Mouse (Mus musculus): ENCODE data around the gene Pcsk7. TPM values are rescaled to one million over a fixed set of nuclear protein-coding genes. Genes with fewer than 3 reads are reported as not detected.
A peak's percentile ranks its signal among the peaks of the same experiment; 100 is the strongest.

Pcsk7 gene
- polyA plus RNA-seq, 1 experiment, result not detected

DNA sequence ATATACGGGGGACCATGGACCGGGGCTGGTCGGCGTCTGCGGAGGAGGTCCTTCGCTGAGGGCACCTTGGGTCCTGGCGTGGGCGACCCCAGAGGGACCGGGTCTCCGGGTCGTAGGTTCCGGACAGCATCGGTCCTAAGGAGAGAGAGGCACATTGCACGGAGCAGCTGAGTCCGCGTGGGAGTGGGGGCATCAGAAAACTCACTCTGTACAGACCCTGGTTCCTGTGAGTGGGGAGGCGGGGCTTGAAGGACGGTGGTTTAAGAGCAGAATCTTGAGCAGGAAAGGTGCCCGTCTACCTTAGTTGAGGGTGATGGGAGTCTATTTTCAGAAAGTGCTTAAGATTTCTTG is 756 bp downstream of the Pcsk7 start:
- H3K4me3 ChIP-seq (ENCODE audit: insufficient read depth, low read depth, low read length), result peak overlapping the region; percentile 90
- under 1% methylated on average over 19 of the region's 19 CpGs for WGBS
- TF ChIP-seq CTCF (IDR thresholded peaks at IDR 0.05; ENCODE audit: insufficient read depth, low read depth, low read length) (no peak), POLR2A (IDR thresholded peaks at IDR 0.05; ENCODE audit: insufficient read depth, low read depth, low read length) (no peak)
- H3K27ac ChIP-seq (ENCODE audit: insufficient read depth, low read depth, low read length), result peak overlapping the region; percentile 66; the same call in 1 of the 2 replicates
- peaks cover 9% of the 10 kb centered on the region for H3K4me1 ChIP-seq (ENCODE audit: control insufficient read depth, insufficient read depth, low read length)

DNA sequence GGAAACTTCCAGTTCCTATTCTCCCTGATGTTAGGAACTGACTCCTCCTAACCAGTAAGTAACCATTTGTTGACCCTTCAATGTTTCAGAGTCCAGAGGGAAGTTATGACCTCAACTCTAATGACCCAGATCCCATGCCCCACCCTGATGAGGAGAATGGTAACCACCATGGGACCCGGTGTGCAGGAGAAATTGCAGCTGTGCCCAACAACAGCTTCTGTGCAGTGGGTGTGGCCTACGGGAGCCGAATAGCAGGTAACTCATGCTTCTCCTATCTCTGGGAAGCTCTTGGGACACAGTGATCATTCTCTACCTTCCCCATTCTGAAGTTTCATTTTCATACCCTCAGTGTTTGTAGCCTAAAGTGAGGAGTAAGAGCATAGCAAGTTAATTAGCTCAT is 4.7 kb downstream of the Pcsk7 start:
- TF ChIP-seq CTCF (IDR thresholded peaks at IDR 0.05; ENCODE audit: insufficient read depth, low read depth, low read length), result no peak
- TF ChIP-seq POLR2A (IDR thresholded peaks at IDR 0.05; ENCODE audit: insufficient read depth, low read depth, low read length), result no peak
- no peak overlapping the region for H3K27ac ChIP-seq (ENCODE audit: insufficient read depth, low read depth, low read length)
- H3K4me3 ChIP-seq (ENCODE audit: insufficient read depth, low read depth, low read length), result no peak overlapping the region
- 86% methylated on average over 3 of the region's 3 CpGs for WGBS
- H3K4me1 ChIP-seq (ENCODE audit: control insufficient read depth, insufficient read depth, low read length), result peaks cover 9% of the 10 kb centered on the region

DNA sequence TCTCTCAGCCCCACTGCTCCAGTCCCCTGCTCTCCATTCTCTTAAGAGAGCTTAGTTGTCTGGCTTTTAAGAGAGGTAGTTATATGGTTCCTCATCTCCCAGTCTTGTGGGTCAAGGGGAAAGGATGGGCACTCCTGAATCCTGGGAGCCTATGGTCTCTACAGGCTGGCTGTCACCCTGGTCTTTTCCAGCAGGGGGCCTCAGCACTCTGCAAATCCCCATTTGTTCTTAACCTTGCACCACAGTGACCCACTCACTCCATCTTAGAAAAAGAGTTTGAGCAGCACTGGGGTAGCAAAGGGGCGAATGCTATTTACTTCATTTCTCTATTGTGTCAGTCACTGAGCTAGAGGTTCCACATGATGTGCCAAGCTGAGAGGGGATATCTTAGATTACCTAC is 5.4 kb downstream of the Pcsk7 start:
- Histone ChIP-seq H3K4me1 (ENCODE audit: control insufficient read depth, insufficient read depth, low read length) (peaks cover 9% of the 10 kb centered on the region), H3K27ac (ENCODE audit: insufficient read depth, low read depth, low read length) (no peak overlapping the region), H3K4me3 (ENCODE audit: insufficient read depth, low read depth, low read length) (no peak overlapping the region)
- WGBS, result 42% methylated on average over 1 of the region's 1 CpGs
- TF ChIP-seq CTCF (IDR thresholded peaks at IDR 0.05; ENCODE audit: insufficient read depth, low read depth, low read length) (no peak), POLR2A (IDR thresholded peaks at IDR 0.05; ENCODE audit: insufficient read depth, low read depth, low read length) (no peak)

- no peak for TF ChIP-seq POLR2A (IDR thresholded peaks at IDR 0.05; ENCODE audit: insufficient read depth, low read depth, low read length)
- TF ChIP-seq CTCF (IDR thresholded peaks at IDR 0.05; ENCODE audit: insufficient read depth, low read depth, low read length), result no peak
- Histone ChIP-seq H3K4me3 (ENCODE audit: insufficient read depth, low read depth, low read length) (no peak overlapping the region), H3K27ac (ENCODE audit: insufficient read depth, low read depth, low read length) (no peak overlapping the region), H3K4me1 (ENCODE audit: control insufficient read depth, insufficient read depth, low read length) (peaks cover 8% of the 10 kb centered on the region)
- 76% methylated on average over 2 of the region's 2 CpGs for WGBS
Measured at GRCm38 (mm10) chr9:45915659-45916058, 9.4 kb downstream of the Pcsk7 start.

- H3K4me3 ChIP-seq (ENCODE audit: insufficient read depth, low read depth, low read length), result no peak overlapping the region
- peaks cover 8% of the 10 kb centered on the region for H3K4me1 ChIP-seq (ENCODE audit: control insufficient read depth, insufficient read depth, low read length)
- no peak overlapping the region for H3K27ac ChIP-seq (ENCODE audit: insufficient read depth, low read depth, low read length)
- WGBS, result 35% methylated on average over 5 of the region's 5 CpGs
- no peak for TF ChIP-seq POLR2A (IDR thresholded peaks at IDR 0.05; ENCODE audit: insufficient read depth, low read depth, low read length)
- no peak for TF ChIP-seq CTCF (IDR thresholded peaks at IDR 0.05; ENCODE audit: insufficient read depth, low read depth, low read length)
Measured at GRCm38 (mm10) chr9:45917041-45917934, 11.0 kb downstream of the Pcsk7 start.

GRCm38 (mm10) chr9:45919895-45920294 is 13.6 kb downstream of the Pcsk7 start:
- Histone ChIP-seq H3K4me3 (ENCODE audit: insufficient read depth, low read depth, low read length) (no peak overlapping the region), H3K27ac (ENCODE audit: insufficient read depth, low read depth, low read length) (no peak overlapping the region), H3K4me1 (ENCODE audit: control insufficient read depth, insufficient read depth, low read length) (peaks cover 8% of the 10 kb centered on the region)
- WGBS, result 48% methylated on average over 1 of the region's 1 CpGs
- no peak for TF ChIP-seq POLR2A (IDR thresholded peaks at IDR 0.05; ENCODE audit: insufficient read depth, low read depth, low read length)

- 85% methylated on average over 5 of the region's 5 CpGs for WGBS
- H3K4me1 ChIP-seq (ENCODE audit: control insufficient read depth, insufficient read depth, low read length), result 0 out of 2 replicates have a peak, but pooled peaks cover 2% of the 10 kb centered on the region
Measured at GRCm38 (mm10) chr9:45929285-45929684, 23.0 kb downstream of the Pcsk7 start.

GRCm38 (mm10) chr9:45931958-45932357 is 25.7 kb downstream of the Pcsk7 start:
- TF ChIP-seq CTCF (IDR thresholded peaks at IDR 0.05; ENCODE audit: insufficient read depth, low read depth, low read length) (no peak), POLR2A (IDR thresholded peaks at IDR 0.05; ENCODE audit: insufficient read depth, low read depth, low read length) (no peak)

More at GRCm38 (mm10) chr9:45929285-45929684, 23.0 kb downstream of the Pcsk7 start:
- Histone ChIP-seq H3K4me3 (ENCODE audit: insufficient read depth, low read depth, low read length) (no peak overlapping the region), H3K27ac (ENCODE audit: insufficient read depth, low read depth, low read length) (no peak overlapping the region)
- TF ChIP-seq CTCF (IDR thresholded peaks at IDR 0.05; ENCODE audit: insufficient read depth, low read depth, low read length) (no peak), POLR2A (IDR thresholded peaks at IDR 0.05; ENCODE audit: insufficient read depth, low read depth, low read length) (no peak)

GRCm38 (mm10) chr9:45932571-45933415 is 26.5 kb downstream of the Pcsk7 start:
- TF ChIP-seq POLR2A (IDR thresholded peaks at IDR 0.05; ENCODE audit: insufficient read depth, low read depth, low read length) (no peak), CTCF (IDR thresholded peaks at IDR 0.05; ENCODE audit: insufficient read depth, low read depth, low read length) (no peak)
- Histone ChIP-seq H3K4me3 (ENCODE audit: insufficient read depth, low read depth, low read length) (no peak overlapping the region), H3K27ac (ENCODE audit: insufficient read depth, low read depth, low read length) (no peak overlapping the region), H3K4me1 (ENCODE audit: control insufficient read depth, insufficient read depth, low read length) (peaks cover 8% of the 10 kb centered on the region; the same call in 1 of the 2 replicates)
- WGBS, result 74% methylated on average over 11 of the region's 11 CpGs

More at GRCm38 (mm10) chr9:45931958-45932357, 25.7 kb downstream of the Pcsk7 start:
- Histone ChIP-seq H3K4me1 (ENCODE audit: control insufficient read depth, insufficient read depth, low read length) (peaks cover 8% of the 10 kb centered on the region; the same call in 1 of the 2 replicates), H3K27ac (ENCODE audit: insufficient read depth, low read depth, low read length) (no peak overlapping the region), H3K4me3 (ENCODE audit: insufficient read depth, low read depth, low read length) (no peak overlapping the region)
- WGBS, result 33% methylated on average over 1 of the region's 1 CpGs

Measured in olfactory bulb, adult 2 months (tissue).